Mouse (Mus musculus) ES-E14 (cell line): ENCODE results near the gene Hsd11b1.

Experiments used
- CHD2 ChIP-seq: IDR thresholded peaks from 2 replicates; pipeline ENCODE4 v1.6.1; 2014; ENCODE audit warnings: mild to moderate bottlenecking, low read depth, low read length, inconsistent platforms
- ZC3H11A ChIP-seq: IDR thresholded peaks from 2 replicates; pipeline ENCODE4 v1.6.1; 2012; ENCODE audit warnings: low read depth, mild to moderate bottlenecking, inconsistent platforms, low read length, borderline replicate concordance
- ZNF384 ChIP-seq: IDR thresholded peaks from 2 replicates; pipeline ENCODE4 v1.6.1; 2012; ENCODE audit warnings: low read depth, low read length, inconsistent platforms

DNA sequence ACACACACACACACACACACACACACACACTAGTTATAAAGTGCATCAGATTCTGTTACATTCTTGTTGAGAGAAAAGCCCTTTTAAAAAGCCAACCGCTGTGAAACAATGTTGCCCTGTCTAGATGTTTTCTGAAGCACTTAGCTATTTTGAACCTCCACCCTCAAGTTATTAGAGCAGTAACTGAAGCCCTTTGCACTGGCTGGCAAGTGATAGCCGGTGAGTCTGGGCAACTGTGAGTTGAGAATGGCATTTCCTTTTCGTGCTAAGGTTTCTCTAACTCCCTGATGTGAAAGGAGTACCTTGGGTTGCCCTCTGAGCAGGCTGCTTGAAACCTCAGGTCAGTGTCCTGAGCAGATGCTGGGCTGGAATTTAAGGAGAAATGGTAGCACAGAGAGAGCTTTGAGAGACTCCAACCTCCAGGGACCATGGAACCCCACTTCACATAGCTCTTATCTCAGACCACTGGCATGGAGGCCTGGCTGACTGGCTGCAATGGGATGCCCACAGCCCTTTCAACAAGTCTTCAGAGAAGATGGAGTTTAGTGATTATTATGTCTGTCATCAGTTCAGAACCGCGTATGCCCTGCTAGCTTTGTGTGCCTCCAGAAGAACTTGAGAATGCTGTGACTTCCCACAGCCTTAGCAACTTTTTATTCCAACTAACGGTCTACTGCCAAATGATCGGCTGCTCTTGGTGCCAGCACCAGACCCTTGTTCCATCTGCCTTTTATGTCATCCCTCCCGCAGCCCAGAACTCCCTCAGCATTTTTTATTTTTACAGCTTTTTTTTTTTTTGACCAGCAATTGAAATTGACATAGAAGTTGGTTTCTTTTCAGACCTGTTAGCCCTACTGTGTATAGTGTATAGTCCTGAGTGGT lies 608 bp downstream of the Hsd11b1 start:
- TF ChIP-seq ZC3H11A (no peak), ZNF384 (no peak), CHD2 (no peak)
